Mouse (Mus musculus): Measurements from ENCODE around the gene Slc6a14. TPM values are rescaled to one million over a fixed set of nuclear protein-coding genes. Genes with fewer than 3 reads are reported as not detected.

Gene Slc6a14
- polyA plus RNA-seq (2014; fragmentation: Nextera tagmentation; extraction: Ambion mirVana), result 0.11 and 0.33 TPM in 2 replicates

- 67% methylated on average over 7 of the region's 7 CpGs for WGBS
- Histone ChIP-seq H3K4me1 (ENCODE audit: control insufficient read depth, insufficient read depth, low read length) (no peaks in the 10 kb centered on the region), H3K9me3 (replicated peaks; ENCODE audit: control insufficient read depth, low read length) (no peaks in the 10 kb centered on the region), H3K4me3 (ENCODE audit: low read depth, low read length) (no peak within 1 kb of the TSS), H3K27ac (replicated peaks; ENCODE audit: low read depth, low read length) (no peak within 1 kb of the TSS), H3K27me3 (ENCODE audit: control insufficient read depth, insufficient read depth, low read length) (no peaks in the 10 kb centered on the region), H3K4me2 (ENCODE audit: low read depth, low read length) (no peak within 1 kb of the TSS), H3K36me3 (replicated peaks; ENCODE audit: control insufficient read depth, insufficient read depth, low read depth, low read length) (no peaks in the 10 kb centered on the region), H3K9ac (replicated peaks; ENCODE audit: low read length) (no peak within 1 kb of the TSS)
- ATAC-seq (replicated peaks; ENCODE audit: insufficient number of reproducible peaks, low FRiP score, low TSS enrichment, low read depth), result no peak
- DNase-seq (ENCODE audit: low spot score), result no peak
These were observed at the start of gene Slc6a14 for GRCm38 (mm10) chrX:21714829-21715228. Gene Slc6a14 (plus strand): TSS chrX:21714896.

- ATAC-seq (replicated peaks; ENCODE audit: insufficient number of reproducible peaks, low FRiP score, low TSS enrichment, low read depth) (no peak), DNase-seq (ENCODE audit: low spot score) (peak; percentile 24)
- H3K4me3 ChIP-seq (ENCODE audit: low read depth, low read length), result no peak overlapping the region
- H3K9ac ChIP-seq (replicated peaks; ENCODE audit: low read length), result no peak overlapping the region
- H3K4me1 ChIP-seq (ENCODE audit: control insufficient read depth, insufficient read depth, low read length), result no peaks in the 10 kb centered on the region
- H3K4me2 ChIP-seq (ENCODE audit: low read depth, low read length), result no peak overlapping the region
- WGBS, result 21% methylated on average over 7 of the region's 7 CpGs
- no peaks in the 10 kb centered on the region for H3K27me3 ChIP-seq (ENCODE audit: control insufficient read depth, insufficient read depth, low read length)
- no peaks in the 10 kb centered on the region for H3K36me3 ChIP-seq (replicated peaks; ENCODE audit: control insufficient read depth, insufficient read depth, low read depth, low read length)
- H3K27ac ChIP-seq (replicated peaks; ENCODE audit: low read depth, low read length), result no peak overlapping the region
- no peaks in the 10 kb centered on the region for H3K9me3 ChIP-seq (replicated peaks; ENCODE audit: control insufficient read depth, low read length)
These were observed 43.8 kb upstream of the Slc6a14 start for GRCm38 (mm10) chrX:21670896-21671295.

GRCm38 (mm10) chrX:21695220-21695619, 19.5 kb upstream of the Slc6a14 start:
- H3K9ac ChIP-seq (replicated peaks; ENCODE audit: low read length), result no peak overlapping the region
- no peaks in the 10 kb centered on the region for H3K36me3 ChIP-seq (replicated peaks; ENCODE audit: control insufficient read depth, insufficient read depth, low read depth, low read length)
- H3K27me3 ChIP-seq (ENCODE audit: control insufficient read depth, insufficient read depth, low read length), result no peaks in the 10 kb centered on the region
- DNase-seq (ENCODE audit: low spot score) (no peak), ATAC-seq (replicated peaks; ENCODE audit: insufficient number of reproducible peaks, low FRiP score, low TSS enrichment, low read depth) (no peak)
- WGBS, result 82% methylated on average over 6 of the region's 6 CpGs
- H3K4me2 ChIP-seq (ENCODE audit: low read depth, low read length), result no peak overlapping the region
- H3K4me3 ChIP-seq (ENCODE audit: low read depth, low read length), result no peak overlapping the region
- no peaks in the 10 kb centered on the region for H3K4me1 ChIP-seq (ENCODE audit: control insufficient read depth, insufficient read depth, low read length)
- no peak overlapping the region for H3K27ac ChIP-seq (replicated peaks; ENCODE audit: low read depth, low read length)
- no peaks in the 10 kb centered on the region for H3K9me3 ChIP-seq (replicated peaks; ENCODE audit: control insufficient read depth, low read length)

DNA sequence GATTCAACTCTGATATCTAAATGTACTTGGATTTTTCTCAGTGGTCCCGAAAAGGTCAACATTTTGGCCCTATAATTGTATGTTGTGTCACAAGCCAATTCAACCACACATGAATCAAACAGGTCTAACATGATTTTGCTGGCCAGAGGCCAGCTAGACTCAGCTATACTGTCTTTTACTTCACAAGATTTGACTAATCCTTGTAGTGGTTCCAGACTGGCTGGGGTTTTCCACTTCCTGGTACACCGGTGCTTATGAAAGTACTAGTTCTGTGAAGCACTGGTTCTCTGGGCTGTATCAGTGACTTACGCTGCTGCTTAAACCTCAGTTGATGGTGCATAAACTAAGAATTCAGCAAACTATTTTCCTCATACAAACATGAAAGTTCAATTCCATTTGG, 19.0 kb upstream of the Slc6a14 start:
- Histone ChIP-seq H3K9me3 (replicated peaks; ENCODE audit: control insufficient read depth, low read length) (no peaks in the 10 kb centered on the region), H3K4me3 (ENCODE audit: low read depth, low read length) (no peak overlapping the region), H3K27me3 (ENCODE audit: control insufficient read depth, insufficient read depth, low read length) (no peaks in the 10 kb centered on the region), H3K36me3 (replicated peaks; ENCODE audit: control insufficient read depth, insufficient read depth, low read depth, low read length) (no peaks in the 10 kb centered on the region), H3K27ac (replicated peaks; ENCODE audit: low read depth, low read length) (no peak overlapping the region), H3K9ac (replicated peaks; ENCODE audit: low read length) (no peak overlapping the region), H3K4me1 (ENCODE audit: control insufficient read depth, insufficient read depth, low read length) (no peaks in the 10 kb centered on the region), H3K4me2 (ENCODE audit: low read depth, low read length) (no peak overlapping the region)
- ATAC-seq (replicated peaks; ENCODE audit: insufficient number of reproducible peaks, low FRiP score, low TSS enrichment, low read depth), result no peak
- 82% methylated on average over 3 of the region's 3 CpGs for WGBS
- no peak for DNase-seq (ENCODE audit: low spot score)

- Histone ChIP-seq H3K4me2 (ENCODE audit: low read depth, low read length) (no peak overlapping the region), H3K4me3 (ENCODE audit: low read depth, low read length) (no peak overlapping the region), H3K36me3 (replicated peaks; ENCODE audit: control insufficient read depth, insufficient read depth, low read depth, low read length) (no peaks in the 10 kb centered on the region), H3K27me3 (ENCODE audit: control insufficient read depth, insufficient read depth, low read length) (no peaks in the 10 kb centered on the region), H3K9ac (replicated peaks; ENCODE audit: low read length) (no peak overlapping the region), H3K27ac (replicated peaks; ENCODE audit: low read depth, low read length) (no peak overlapping the region), H3K4me1 (ENCODE audit: control insufficient read depth, insufficient read depth, low read length) (no peaks in the 10 kb centered on the region), H3K9me3 (replicated peaks; ENCODE audit: control insufficient read depth, low read length) (no peaks in the 10 kb centered on the region)
- WGBS, result 77% methylated on average over 4 of the region's 4 CpGs
- ATAC-seq (replicated peaks; ENCODE audit: insufficient number of reproducible peaks, low FRiP score, low TSS enrichment, low read depth) (no peak), DNase-seq (ENCODE audit: low spot score) (no peak)
These were observed 13.1 kb upstream of the Slc6a14 start for GRCm38 (mm10) chrX:21701646-21702045.

DNA sequence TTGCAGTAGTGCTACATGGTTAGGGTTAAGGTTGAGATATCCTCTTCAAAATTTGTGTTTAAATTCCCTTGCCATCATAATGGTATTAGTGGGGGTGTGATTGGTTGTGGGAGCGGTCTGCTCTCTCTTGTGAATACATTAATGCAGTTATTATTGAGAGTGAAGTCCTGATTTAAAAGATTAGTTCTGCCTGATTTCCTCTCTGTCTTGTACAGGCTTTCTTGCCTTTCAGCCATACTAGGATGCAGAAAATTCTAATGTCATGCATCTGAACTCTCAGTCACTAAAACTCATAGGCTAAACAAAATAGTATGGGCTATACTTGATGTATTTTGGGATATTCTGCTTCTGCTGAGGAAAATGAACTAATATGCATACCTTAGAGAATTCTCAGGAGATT, 10.2 kb upstream of the Slc6a14 start:
- Histone ChIP-seq H3K9me3 (replicated peaks; ENCODE audit: control insufficient read depth, low read length) (no peaks in the 10 kb centered on the region), H3K4me1 (ENCODE audit: control insufficient read depth, insufficient read depth, low read length) (no peaks in the 10 kb centered on the region), H3K4me2 (ENCODE audit: low read depth, low read length) (no peak overlapping the region), H3K4me3 (ENCODE audit: low read depth, low read length) (no peak overlapping the region), H3K27me3 (ENCODE audit: control insufficient read depth, insufficient read depth, low read length) (no peaks in the 10 kb centered on the region), H3K36me3 (replicated peaks; ENCODE audit: control insufficient read depth, insufficient read depth, low read depth, low read length) (no peaks in the 10 kb centered on the region), H3K27ac (replicated peaks; ENCODE audit: low read depth, low read length) (no peak overlapping the region), H3K9ac (replicated peaks; ENCODE audit: low read length) (no peak overlapping the region)
- DNase-seq (ENCODE audit: low spot score), result no peak
- WGBS, result 84% methylated on average over 1 of the region's 1 CpGs
- ATAC-seq (replicated peaks; ENCODE audit: insufficient number of reproducible peaks, low FRiP score, low TSS enrichment, low read depth), result no peak

DNA sequence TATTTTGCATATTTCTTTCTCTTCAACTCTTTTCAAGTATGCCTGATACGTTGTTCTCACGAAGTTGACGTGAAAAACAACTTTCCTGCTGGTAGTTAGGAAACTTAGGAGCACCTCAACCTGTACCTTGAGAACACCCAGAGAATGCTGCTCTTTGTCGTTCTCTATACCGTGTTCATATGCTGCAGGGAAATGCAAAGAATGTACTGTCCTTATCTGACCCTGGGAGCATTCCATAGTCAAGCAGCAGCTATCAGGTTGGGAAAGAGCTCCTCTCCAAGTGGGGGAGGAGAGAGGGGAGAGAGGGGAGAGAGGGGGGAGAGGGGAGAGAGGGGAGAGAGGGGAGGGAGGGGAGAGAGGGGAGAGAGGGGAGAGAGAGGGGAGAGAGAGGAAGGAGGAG, 597 bp downstream of the Slc6a14 start:
- no peak overlapping the region for H3K4me2 ChIP-seq (ENCODE audit: low read depth, low read length)
- H3K27me3 ChIP-seq (ENCODE audit: control insufficient read depth, insufficient read depth, low read length), result no peaks in the 10 kb centered on the region
- no peak overlapping the region for H3K27ac ChIP-seq (replicated peaks; ENCODE audit: low read depth, low read length)
- DNase-seq (ENCODE audit: low spot score), result no peak
- no peaks in the 10 kb centered on the region for H3K36me3 ChIP-seq (replicated peaks; ENCODE audit: control insufficient read depth, insufficient read depth, low read depth, low read length)
- ATAC-seq (replicated peaks; ENCODE audit: insufficient number of reproducible peaks, low FRiP score, low TSS enrichment, low read depth), result no peak
- H3K4me1 ChIP-seq (ENCODE audit: control insufficient read depth, insufficient read depth, low read length), result no peaks in the 10 kb centered on the region
- 61% methylated on average over 5 of the region's 5 CpGs for WGBS
- H3K9ac ChIP-seq (replicated peaks; ENCODE audit: low read length), result no peak overlapping the region
- no peaks in the 10 kb centered on the region for H3K9me3 ChIP-seq (replicated peaks; ENCODE audit: control insufficient read depth, low read length)
- no peak overlapping the region for H3K4me3 ChIP-seq (ENCODE audit: low read depth, low read length)

DNA sequence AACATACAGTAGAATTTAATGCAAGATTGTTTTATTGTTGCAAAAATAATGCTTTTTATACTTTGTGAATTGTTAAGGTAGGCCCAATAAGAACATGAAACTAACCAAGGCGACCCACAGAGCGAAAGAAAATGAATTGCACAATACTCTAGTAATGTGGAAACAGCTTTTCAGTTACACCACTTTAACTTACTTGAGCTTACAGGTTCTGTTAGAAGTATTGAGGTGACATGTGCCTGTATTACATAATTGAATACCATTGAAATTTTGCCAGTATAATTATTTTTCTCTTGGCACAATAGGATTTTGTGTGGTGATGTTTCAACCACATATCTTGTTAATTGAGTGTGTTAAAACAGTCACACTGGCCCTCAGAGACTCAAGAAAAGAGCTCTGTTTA, 2.2 kb downstream of the Slc6a14 start:
- Histone ChIP-seq H3K4me2 (ENCODE audit: low read depth, low read length) (no peak overlapping the region), H3K36me3 (replicated peaks; ENCODE audit: control insufficient read depth, insufficient read depth, low read depth, low read length) (no peaks in the 10 kb centered on the region), H3K27me3 (ENCODE audit: control insufficient read depth, insufficient read depth, low read length) (no peaks in the 10 kb centered on the region), H3K9ac (replicated peaks; ENCODE audit: low read length) (no peak overlapping the region), H3K27ac (replicated peaks; ENCODE audit: low read depth, low read length) (no peak overlapping the region), H3K4me3 (ENCODE audit: low read depth, low read length) (no peak overlapping the region), H3K9me3 (replicated peaks; ENCODE audit: control insufficient read depth, low read length) (no peaks in the 10 kb centered on the region), H3K4me1 (ENCODE audit: control insufficient read depth, insufficient read depth, low read length) (no peaks in the 10 kb centered on the region)
- ATAC-seq (replicated peaks; ENCODE audit: insufficient number of reproducible peaks, low FRiP score, low TSS enrichment, low read depth) (no peak), DNase-seq (ENCODE audit: low spot score) (no peak)
- 90% methylated on average over 2 of the region's 2 CpGs for WGBS

All from embryonic facial prominence, embryonic 11.5 days (tissue).